Mouse (Mus musculus) c-Kit-positive CD71-positive TER-119-positive erythroid progenitor cells, embryonic 14.5 days (primary cell): ENCODE measurements around the gene Acnat1.
A peak's percentile ranks its signal among the peaks of the same experiment; 100 is the strongest.
"Not testable (repeated sequence)": the region's sequence is repeated elsewhere in the genome, so short reads cannot be mapped to it uniquely, and the experiment has no call there.

Source experiments
- DNase-seq: peaks from one replicate; pipeline ENCODE4 v3.0.0-alpha.2; 2013; ENCODE audit warnings: low spot score

Gene Acnat1

DNA sequence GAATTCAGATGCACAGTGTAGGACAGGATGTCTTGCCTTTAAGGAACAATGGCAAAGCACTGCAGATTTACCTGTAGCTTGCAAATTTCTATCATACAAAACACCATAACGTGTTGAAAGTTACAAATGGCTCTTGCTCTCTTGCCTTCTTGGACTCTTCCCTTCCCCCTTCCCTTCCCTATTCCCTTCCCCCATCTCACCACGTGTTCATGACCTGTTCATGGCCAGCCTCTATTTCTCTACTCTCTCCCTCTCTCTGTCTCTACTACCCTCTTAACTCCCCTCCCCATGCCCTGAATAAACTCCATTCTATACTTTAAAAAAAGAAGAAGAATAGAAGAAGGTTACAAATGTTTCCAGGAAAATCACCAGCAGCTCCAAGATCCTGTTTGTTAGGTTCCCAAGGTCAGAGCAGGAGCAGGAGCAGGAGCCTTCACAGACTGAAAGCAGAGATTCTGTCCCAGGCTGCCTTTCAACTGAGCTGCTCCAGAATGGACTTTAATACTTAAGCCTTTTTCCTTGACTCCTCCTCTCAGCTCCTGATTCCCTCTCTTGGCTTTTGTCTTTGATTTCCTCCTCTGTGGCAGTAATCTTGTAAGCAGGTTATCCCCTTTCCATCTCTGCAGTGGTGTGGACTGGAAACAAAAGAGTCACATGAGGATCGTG, at the start of gene Acnat1:
Gene Acnat1 (minus strand): TSS at position 478 of the 666 bp plus-strand sequence.
- no peak for DNase-seq

DNA sequence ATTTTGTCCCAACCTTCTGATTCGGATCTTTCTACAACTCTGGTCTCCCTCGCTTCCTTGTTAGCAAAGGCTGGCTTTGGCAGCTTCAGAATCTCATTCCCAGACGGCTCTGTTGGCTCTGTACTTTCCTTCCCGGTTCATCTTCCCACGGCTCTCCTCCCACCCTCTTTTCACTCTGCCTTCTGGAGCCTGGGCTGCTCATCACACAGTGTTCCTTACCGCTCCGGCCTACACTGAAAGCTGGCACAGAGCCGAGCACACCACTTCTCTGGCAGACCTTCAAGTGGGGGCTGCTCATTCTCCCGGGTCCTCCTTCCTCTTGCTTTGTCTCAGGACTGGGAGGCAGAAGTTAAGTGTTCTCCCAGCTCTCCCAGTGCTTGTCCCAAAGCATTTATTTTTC, 48.9 kb upstream of the Acnat1 start:
- no peak for DNase-seq

DNA sequence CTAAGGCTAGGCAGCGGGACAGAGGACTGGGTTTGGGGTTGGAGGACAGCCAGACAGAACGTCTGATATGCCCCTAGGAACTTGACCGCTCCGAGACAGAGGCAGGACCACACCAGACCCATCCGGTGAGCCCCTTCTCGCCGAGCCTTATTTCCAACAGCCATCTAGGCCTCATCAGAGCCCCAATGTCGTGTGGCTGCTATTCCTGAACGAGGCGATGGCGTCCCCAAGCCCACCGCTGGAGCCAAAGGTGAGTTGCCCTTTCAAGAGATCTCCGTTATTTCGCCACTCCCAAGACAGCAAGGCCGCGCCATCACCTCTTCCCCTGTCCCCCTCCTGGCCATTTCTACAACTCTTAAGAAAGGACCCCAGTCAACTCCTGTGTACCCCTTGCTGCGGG, 47.6 kb upstream of the Acnat1 start:
- no peak for DNase-seq

DNA sequence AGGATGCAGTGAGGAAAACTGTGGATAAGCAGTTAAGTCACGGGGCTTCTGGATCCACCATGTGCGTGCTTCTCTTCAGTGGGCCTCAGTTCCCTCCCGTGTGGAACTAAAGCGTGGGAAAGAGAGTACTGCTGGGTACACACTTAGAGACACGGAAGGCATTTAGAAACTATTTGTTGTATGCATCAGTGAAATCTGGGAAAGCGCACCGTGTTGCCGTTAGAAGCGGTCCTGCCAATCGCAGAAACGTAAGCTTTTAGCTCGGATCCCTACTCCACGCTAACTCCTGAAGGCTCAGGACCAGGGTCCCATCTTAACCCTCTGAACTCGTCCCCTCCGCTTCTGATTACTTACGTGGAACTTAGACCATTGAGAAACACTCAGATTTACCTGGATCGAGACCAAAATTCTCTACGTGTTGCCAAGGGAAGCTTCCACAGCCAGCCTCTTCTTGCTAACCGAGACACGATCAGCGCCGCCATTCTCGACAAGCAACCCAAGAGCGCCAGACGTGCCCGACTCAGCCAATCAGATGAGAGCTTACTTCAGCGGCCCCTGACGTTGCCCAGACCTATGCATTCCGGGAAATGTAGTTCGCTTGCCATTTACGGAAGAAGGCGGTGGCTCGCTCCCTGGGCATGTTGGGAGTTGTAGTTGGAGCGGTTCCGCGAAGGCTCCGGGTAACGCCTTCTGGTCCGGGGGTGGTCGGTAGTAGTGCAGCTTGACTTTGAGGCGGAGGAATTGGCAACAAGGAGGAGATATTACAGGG, 47.0 kb upstream of the Acnat1 start, which contains the start of the genes Mrpl50 and Zfp189:
Gene Mrpl50 (minus strand): TSS at position 522 of the 769 bp plus-strand sequence.
Gene Zfp189 (plus strand): TSS at position 605 of the 769 bp plus-strand sequence.
- peak; percentile 93 for DNase-seq

DNA sequence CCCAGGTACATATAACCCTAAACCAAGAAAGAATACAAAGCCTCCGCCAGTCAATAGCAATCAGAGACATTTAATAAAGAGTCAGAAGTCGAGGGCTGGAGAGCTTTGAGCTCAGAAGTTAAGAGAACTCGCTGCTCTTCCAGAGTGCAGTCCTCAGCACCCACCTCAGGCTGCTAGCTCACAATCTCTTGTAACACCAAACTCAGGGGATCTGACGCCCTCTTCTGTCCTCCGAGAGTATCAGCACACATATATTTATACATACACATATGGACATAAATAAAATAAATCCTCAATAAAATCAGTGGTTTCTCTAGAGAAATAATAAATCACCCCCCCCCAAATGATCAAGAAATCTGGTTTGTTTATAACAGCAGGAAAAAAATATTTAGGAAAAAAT, 45.8 kb upstream of the Acnat1 start:
- peak; percentile 66 for DNase-seq

DNA sequence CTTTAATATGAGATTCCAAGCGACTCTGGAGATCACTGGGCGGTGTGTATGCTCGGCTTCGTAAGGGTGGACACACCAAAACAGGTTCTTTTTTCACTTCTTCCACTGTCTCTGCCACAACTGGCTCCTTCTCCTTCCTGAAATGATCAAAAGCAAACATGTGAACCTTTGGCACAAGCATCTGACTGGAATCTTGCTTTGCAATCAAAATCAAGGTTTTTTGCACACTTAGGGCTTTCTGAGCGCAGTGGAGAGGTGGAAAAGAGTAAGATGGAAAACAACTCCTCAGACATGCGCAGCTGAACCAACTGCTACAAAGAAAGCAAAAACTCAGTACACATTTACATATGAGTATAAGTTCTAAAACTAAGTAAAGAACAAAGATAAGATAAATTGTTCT, 40.7 kb upstream of the Acnat1 start:
- DNase-seq, result no peak

DNA sequence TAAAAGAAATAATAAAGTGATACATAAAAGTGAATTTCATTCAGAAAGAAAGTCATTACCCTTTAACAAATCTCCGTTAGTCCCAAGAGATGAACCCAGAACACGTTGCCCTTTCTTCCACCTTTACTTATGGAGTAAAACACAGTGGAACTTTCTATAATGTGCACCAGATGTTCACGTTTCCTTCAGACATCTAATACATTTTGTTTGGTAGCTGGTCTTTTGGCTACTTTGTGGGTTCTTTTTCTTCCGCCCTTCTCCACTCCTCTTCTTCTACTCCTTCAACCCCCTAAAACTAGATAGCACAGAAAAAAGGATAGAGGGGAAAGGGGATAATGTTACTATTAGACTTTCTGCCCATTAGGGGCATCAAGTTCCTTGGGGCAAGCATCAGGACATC, 38.9 kb upstream of the Acnat1 start:
- no peak for DNase-seq

DNA sequence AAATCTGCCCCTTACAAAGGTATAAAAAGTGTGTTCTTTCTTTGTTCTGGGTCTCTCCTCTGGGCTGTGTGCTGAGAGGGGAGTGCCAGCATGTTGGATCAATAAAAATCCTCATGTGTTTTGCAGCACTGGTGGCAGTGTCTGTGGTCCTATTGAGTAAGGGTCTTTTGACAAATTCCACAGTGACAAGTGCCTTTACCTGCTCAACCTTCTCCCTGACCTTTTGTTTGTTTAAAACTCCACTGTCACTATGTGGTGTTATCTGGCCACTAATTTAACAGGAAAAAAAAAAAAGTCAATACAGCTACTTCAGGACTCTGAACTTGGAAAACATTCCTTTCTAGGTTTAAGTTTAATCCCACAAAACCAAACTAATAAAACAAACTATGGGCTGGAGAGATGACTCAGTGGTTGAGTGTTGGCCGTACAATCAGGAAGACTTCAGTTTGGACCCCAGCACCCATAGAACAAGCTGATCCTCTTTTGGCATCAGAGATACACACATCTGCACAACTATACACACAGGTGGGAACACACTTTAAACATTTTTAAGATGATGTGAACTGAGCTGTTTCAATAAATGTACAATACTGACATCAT, 36.6 kb upstream of the Acnat1 start:
- DNase-seq, result not testable (repeated sequence)

DNA sequence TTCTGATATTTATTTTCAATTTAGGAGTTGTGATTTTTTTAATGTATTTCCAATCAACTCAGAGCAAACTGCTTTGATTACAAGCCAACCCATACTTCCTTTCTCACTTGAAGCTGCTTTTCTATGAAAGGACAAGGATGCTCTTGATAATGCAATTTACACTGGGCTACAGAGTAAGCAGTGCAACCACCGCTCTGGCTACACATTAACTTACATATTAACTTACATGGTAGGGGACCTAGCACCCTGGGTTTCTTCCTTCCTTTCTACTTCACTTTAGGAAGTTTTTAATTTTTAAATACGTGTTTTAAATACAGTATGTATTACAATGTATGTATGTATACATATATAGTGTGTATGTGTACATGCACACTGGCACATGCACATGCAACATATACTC, 35.5 kb upstream of the Acnat1 start:
- no peak for DNase-seq

DNA sequence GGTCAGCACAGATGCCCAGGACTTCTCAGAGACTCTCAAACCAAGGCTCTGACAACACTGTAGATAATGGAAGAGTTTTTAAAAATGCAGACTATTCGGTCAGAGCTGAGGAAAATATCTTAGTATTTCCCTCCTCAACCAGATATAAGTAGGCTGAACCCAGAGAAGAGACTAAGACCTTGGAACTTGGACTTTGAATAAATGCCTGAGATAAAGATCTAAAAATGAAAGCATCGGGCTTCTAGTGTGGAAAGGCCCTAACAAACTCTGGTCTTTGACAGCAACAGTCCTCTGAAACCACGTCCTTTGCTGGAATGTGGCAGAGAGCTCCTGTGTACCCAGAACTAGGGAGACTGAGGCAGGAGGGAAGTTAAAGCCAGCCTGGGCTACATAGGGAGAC, 32.7 kb upstream of the Acnat1 start, which contains the start of gene Baat:
Gene Baat (minus strand): TSS at position 172 of the 400 bp plus-strand sequence.
- no peak for DNase-seq

DNA sequence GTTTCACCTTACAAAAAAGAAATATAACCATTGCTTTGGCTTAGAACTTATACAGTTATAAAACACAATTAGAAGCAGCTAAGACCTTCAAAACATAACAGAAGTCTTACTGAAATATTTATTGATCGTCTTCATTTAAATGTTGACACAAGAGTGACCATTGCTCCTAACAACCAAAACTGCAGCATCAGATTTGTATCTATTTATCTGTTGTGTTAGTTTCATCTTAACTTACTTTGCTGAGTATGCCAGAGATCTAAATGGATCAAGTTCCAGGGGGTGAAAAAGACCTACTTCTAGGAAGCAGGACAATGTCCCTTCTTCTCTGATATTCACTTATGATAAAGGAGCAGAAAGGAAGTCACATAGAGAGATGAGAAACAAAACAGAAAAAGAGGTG, 29.9 kb upstream of the Acnat1 start:
- DNase-seq, result no peak

DNA sequence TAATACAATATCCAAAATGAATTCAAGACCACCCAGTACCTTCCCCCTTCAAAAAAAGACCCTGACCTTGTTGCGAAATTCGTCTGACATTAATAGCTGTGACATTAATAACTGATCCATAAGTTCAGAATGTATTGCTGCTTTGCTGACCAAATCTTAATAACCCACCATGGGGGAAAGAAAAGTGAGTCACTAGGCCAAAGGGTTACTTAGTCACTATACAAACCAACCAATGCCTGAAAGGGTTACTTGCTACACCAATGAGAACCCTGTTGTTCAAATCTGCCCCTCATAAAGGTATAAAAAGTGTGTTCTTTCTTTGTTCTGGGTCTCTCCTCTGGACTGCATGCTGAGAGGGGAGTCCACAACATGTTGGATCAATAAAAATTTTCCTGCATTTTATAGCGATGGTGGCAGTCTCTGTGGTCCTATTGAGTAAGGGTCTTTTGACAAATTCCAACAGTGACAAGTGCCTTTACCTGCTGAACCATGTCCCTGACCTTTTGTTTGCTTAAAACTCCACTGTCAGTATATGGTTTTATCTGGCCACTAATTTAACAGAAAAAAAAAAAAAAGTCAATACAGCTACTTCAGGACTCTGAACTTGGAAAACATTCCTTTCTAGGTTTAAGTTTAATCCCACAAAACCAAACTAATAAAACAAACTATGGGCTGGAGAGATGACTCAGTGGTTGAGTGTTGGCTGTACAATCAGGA, 12.4 kb upstream of the Acnat1 start:
- DNase-seq, result not testable (repeated sequence)

DNA sequence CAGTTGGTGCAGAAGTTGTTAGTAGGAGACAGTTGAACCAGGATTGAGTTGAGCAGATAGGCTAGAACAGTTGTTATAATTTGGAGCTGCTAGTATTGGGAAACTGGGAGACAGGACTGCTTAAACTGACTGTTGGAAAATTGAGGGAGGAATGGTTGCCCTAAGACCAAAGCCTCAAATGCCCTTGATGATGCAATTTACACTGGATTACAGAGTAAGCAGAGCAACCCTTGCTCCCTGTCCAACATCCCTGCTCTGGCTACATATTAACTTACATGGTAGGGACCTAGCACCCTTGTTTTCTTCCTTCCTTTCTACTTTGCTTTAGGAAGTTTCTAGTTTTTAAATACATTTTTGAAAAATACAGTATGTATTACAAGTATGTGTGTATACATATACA, 11.7 kb upstream of the Acnat1 start:
- no peak for DNase-seq

DNA sequence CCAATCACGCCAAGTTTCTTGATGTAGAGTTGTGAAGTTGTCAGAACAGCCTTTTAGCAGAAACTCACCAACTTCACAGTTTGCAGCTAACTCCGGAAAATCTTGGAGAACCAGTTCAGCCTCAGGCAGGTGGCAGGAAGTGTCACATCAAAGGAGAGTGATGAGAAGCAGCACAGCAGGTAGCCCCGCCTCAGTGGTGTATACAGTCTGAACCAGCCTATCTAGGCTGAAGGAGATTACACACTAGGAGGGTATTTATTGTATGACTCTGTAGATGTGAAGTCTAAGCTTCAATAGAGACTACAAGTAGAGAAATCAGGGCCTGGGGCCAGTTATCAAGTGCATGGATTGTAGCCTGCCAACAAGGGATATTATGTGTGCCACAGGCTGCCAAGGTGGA, 7.2 kb upstream of the Acnat1 start:
- no peak for DNase-seq

DNA sequence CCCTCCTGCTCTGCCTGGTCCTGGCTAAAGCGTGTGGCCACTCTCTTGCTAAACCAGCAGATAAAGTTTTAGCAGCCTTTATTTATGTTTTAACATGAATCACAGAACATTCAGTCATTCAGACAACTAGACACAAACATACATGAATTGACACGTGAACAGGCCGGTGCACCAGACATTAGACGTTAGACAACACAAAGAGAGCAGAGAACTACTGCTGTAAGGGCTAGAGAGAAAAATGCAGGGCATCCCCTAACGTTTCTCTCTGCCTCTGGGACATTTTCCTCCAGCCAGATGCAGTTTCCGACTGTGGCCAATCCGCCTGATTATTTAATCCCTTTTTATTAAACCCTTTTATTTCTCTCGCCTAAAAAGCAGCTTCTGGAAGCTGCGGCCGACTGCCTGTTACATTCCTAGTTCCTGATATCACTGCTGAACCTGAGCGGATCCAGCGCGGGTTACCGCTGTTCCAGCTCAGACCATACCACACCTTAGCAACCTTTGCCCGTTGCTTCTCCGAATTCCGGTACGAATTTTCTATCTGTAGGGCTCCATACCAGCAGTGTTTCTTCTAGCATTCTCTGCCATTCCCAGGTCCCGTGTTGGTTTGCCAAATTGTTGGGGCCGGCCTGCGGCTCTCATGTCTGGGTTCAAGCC, 6.5 kb upstream of the Acnat1 start:
- no peak for DNase-seq

DNA sequence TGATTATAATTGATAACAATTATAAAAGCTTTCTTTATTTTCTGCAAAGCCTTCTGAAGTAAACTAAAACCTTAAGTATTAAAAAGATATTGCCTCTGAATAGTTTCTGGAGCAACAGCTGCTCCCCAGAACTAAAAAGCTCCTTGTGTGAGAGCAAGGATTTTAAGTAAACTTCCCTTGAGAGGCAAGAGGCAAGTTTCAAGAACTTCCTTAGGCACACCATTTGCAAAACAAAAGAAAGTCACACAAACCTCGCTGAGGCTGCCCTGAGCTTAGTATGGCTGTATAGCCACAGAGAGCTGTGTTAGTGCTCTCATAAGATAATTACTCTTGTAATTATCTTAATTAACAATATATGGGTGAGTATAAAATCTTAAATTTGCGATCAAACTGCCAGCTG, 5.3 kb upstream of the Acnat1 start:
- DNase-seq, result not testable (repeated sequence)

DNA sequence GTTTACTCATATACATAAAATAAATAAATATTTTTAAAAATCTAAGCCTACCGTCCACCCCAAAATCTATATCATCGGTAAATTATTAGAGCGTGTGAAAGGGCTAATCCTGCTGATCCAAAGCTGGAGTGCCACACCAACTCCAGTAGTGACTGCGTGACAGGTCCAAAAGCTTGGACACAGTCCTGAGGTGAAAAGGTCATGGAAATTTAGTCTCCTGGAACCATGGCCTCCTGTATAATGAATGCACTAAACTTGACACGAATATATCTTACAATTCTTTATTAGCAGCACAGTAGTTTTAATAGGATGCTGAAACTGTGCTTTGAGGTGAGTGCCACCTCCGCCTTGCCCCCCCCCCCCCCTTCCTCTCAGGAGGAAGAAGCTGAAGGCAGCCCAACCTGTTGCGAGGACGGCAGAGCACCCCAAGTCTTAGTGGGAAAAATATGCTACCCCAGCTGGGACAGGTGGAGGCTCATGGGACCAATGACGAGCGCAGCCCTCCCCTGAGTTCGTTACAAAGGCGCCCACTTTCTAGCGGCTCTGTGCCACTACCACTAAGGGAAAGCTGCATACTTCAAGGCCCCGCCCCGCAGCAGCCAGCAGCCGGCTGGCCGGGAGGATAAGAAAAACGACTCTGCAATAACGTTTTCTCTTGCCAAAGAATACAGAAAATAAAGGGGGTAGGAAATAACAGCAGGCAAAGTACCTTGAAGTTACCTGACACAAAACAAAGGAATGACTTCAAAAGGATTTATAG, 4.6 kb upstream of the Acnat1 start:
- DNase-seq, result peak; percentile 78

DNA sequence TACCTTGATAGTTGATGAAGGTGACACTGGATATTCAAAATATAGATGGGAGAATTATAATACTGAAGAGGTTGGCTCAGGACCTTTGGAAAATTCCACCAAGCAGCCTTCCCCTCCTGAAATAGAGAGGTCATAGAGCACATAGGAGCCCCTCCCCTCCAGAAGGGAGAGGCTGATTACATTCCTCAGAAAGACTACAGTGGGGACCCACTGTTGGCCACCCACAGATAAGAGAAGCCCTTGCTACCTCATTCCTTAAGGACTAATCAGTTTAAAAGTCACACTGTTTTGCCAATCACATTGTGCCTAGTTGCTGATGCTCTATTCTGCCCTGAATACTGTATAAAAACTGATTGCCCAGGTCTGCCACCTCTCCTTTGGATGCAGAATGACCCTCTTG, 871 bp upstream of the Acnat1 start:
- DNase-seq, result no peak

DNA sequence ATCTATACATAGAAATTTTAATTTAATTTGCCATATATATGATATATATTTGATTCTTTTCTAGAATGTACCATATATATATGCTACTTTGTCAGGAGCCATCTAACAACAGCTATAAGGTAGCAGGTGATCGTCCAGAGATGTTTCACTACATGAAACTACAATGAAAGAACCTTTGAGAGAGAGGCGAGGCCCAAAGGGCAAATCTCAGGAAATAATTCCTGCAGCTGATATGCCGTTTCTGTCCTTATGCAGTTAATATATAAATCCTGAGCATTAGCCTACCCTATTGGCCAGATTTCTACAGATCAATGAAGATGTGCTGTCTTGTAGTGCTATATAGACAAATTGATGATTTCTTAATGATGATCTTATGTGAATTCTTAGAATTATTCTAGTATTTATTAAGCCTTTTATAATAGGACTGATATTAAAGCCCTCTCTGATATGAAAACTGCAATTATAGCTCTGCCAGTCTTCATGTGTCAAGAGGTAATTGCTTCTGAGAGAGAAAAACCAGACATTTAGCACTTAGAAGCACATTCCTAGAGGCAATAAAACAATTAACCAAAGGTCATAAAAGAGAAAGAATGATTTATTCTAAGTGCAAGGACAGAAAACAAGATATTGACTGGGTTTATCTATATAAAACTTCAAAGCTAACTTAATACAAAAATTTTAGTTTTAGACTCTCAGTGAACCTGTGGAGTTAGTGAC, 4.1 kb downstream of the Acnat1 start:
- no peak for DNase-seq

DNA sequence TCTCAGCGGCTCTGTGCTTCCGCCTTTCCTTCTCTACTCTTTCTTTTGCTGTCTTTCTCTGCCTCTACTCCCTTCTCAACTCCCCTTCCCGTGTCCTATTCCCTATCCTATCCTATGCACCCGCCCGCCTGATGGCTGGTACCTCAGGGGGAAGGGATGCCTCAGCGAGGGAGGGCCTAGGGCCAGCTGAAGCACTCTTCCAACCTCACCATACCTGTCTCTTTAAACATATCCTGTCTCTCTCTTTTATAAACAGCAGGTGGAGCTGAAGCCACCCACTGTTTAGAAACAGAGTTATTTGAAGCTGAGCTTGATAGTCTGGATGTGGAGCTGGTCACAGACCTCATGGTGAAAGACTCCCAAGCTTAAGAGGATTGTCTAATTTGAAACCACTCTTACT, 6.4 kb downstream of the Acnat1 start:
- no peak for DNase-seq
